Mouse (Mus musculus) left cerebral cortex, postnatal 10 days (tissue): ENCODE measurements around the gene Amer3. TPM values are rescaled to one million over a fixed set of nuclear protein-coding genes. Genes with fewer than 3 reads are reported as not detected.
A peak's percentile ranks its signal among the peaks of the same experiment; 100 is the strongest.
"Not testable (repeated sequence)": the region's sequence is repeated elsewhere in the genome, so short reads cannot be mapped to it uniquely, and the experiment has no call there.

Experiments
- DNase-seq, 2 experiments: peaks; one replicate each; pipeline ENCODE4 v3.0.0; 2021 to 2022; ENCODE audit warnings: low spot score in 2 of 2, mixed read lengths in 1 of 2; ENCODE audit errors: extremely low spot score in 1 of 2
- intact Hi-C: fragments of 180-260 bp; cut with DNase I; formaldehyde crosslinking; loops from one replicate; pipeline ENCODE4 v1.15.1; 2025
- total RNA-seq, 2 experiments: library from RNA; stranded (reverse); gene quantifications; 2 replicates each; pipeline ENCODE4 v1.2.3; 2021

Gene Amer3
- 10 to 100 TPM; 33.8 to 34.6 TPM for total RNA-seq

DNA sequence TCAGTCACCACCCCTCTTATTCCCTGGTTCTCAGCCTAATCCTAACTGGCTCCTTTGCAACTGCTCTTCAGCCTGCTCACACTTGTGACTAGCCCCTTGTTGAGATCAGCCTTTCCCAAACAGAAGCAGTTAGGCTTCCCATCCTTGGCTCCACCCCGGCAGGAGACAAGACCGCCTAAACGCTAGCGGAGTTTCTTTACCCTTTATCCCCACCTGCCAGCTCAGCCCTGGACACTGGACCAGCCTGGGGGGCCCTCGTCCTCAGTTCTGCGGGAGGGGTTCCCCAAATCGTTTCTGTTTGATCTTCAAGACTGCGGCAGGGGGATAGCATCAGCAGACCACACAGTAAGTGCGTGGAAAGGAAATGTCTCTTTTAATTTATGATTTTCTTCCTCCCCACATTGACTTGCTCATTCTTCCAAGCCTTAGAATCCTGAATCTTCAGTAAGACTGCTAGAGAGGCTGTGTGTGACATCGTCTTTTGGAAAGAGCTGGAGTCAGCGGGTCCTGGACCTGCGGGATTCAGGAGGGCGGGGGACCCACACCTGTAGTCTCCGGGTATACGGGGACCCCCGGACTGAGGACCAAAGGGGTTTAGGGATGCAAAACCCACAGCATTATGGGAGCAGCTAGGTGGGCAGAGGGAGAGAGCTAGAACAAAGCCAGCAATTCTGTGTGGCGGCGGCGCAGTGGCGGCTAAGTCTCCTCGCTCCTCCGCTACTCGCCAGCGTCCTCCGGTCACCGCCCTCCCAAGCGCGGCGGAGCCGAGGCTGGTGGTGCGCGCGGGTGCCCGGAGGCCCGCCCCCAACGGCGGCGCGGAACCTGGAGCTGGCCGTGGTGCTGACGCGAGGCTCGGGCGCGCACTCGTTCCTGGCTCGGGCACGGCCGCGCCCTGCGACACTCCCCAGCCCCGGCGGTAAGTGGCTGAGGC, at the start of gene Amer3:
Gene Amer3 (plus strand): TSS at position 807 of the 931 bp plus-strand sequence.
- intact Hi-C loops, result no loop called here

DNA sequence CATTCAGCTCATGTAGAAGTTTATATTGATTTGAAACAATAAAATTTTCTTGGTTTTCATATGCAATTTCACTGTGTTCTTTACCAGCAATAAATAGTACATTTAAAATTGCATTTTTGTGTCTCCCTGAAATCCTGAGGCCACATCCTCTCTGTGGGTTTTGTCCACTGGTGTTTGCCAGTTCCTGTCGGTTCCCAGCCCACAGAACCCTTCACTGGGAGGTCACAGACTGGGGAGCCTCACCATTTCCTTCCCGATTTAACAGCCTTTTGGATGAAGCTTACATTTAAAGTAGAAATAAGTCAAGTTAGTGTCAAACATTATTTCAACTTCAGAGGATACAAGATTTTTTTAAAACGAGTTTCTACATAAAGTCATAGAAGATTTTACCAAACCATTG, 44.9 kb upstream of the Amer3 start:
- DNase-seq, result not testable (repeated sequence)

More for the DNA sequence above, at the start of gene Amer3:
- DNase-seq, result peak; percentile 75 to 89

DNA sequence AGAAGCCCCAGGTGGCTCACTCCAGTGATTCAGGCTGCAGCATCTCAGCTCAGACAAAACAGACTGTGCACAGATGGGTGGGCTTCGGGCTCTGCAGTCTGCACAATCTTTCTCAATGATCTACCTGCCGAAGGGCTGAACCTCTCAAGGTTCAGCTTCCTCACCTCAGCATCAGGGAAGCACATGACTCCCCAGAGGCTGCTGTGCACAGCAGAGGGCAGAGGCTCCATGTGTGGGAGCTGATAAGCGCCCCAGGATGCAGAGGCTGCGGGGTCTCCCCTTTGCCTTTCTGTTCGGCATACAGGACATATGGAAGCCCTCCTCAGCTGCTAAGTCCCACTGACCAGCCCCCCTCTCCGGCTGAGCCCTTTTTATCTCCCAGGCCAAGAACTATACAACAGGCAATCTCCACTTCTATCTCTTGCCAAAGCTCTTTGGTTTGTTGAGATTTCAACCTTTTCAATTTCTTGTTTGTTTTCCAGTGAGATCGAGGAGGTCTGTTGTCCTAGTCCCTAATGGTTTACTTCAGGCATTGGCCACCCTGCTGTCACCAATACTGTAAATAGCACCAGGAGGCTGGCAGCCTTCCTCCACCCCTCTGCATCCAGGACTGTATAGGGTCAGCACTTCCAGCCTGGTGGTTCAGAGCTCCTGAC, 44.3 kb upstream of the Amer3 start, which contains the start of gene Cfc1:
Gene Cfc1 (plus strand): TSS at position 606 of the 656 bp plus-strand sequence.
- DNase-seq, intact Hi-C loops: not testable (repeated sequence)

More for the DNA sequence above, 44.9 kb upstream of the Amer3 start:
- intact Hi-C loops, result not testable (repeated sequence)

DNA sequence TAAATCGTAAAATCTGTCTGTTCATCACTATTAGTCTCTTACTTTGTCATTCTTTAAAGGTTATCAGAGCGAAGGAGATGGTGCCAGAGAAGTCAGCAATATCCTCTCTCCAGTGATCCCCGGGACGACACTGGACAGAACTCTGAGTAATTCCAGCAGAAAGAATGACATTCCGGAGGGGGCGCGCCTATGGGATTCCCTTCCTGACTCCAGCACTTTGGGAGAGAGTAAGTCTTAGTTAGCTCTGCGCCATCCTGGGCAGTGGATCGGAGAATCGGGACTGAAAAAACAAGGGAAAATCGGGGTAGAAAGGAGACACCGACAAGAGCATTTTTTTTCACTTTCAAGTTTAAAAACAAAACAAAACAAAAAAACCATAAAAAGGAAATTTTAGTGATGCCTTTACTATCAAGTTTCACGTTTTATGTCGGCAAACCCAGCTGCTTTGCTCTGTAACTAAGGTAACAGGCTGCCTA, 43.1 kb upstream of the Amer3 start:
- intact Hi-C loops, result no loop called here
- no peak for DNase-seq

DNA sequence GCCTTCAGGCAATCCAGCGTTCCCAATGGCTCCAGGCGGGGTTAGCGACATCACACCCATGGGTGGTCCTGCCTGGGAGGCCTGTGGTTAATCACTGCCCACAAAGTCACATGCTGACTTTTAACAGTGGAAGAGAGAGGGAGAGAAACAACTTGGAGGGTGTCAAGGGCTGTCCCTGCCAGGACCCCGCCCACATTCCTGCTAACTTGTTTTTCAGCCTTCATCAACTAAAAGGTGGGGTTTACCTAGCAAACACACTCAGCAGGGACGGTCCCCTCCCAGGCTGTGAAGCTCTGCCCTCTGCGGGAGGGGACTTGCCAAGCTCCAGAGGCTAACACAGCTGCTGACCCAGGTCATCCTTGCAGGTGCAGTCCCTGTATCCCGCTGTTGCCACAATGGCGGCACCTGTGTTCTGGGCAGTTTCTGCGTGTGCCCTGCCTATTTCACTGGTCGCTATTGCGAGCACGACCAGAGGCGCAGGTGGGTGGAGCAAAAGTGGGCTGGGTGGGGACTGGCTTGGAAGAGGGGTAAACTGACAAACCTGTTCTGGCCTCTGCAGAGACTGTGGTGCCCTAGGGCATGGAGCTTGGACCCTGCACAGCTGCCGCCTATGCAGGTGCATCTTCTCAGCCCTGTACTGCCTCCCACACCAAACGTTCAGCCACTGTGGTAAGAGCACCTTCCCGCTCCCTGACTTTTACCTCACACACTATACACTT, 42.5 kb upstream of the Amer3 start:
- intact Hi-C loops, result no loop called here

DNA sequence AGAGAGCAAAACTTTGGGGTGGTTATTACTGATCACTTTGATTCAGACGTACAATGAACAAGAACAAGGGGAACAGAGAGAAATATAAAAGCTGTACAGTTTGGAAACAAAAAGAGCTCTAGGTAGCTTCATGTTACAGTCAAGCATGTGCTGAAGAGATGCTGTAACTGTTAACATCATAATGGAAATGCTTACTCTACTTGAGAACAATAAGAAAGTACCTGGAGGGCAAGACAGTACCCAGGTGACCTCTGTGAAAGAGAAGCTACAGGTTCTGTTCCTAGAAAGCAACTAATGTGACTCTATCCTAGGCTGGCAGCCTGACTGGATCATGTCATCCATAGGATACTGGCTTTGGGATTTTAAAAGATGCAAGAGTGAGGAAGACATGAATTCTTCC, 32.4 kb upstream of the Amer3 start:
- intact Hi-C loops, result no loop called here
- DNase-seq, result no peak

More for the DNA sequence above, 42.5 kb upstream of the Amer3 start:
- no peak for DNase-seq

DNA sequence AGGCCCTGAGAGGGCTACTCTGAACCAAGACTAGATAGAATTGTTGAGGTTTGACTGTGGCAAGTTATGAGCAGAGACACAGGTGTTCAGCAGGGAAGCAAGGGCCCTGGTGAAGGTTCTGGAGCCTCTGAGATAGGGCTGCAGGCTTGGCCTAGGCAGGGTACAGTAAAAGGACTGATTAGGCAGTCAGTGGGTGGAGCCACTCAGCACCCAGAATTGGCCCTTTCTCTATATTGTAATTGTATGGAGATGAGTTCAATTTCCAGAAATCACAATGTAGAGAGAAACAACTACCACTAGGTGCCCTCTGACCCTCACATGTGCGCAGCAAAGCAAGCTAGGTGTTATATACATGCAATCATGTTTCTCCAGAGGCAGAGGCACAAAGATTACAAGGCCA, 25.8 kb upstream of the Amer3 start:
- DNase-seq, result no peak
- intact Hi-C loops, result loop anchor here (5.0 kb wide), 1 partner anchor 51 kb away; no protein-coding TSS in a partner anchor

DNA sequence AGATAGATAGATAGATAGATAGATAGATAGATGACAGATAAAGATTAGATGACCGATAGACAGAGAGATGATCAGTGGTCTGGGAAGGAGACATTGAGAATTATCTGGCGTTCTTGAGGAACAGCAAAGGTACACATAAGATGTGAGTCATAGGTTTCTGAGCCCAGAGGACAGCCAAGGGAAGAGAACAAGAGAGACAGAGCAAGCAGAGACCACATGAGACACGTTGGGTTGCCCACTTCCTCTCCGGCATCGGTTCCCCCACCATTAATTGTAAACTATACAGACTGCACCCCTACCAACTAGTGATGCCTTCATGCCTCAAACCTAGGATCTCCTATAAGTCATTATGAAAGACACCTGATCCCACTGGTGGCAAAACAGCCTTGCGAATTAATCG, 25.2 kb upstream of the Amer3 start:
- DNase-seq, result no peak
- intact Hi-C loops, result loop anchor here (5.0 kb wide), 1 partner anchor 52 kb away; no protein-coding TSS in a partner anchor

DNA sequence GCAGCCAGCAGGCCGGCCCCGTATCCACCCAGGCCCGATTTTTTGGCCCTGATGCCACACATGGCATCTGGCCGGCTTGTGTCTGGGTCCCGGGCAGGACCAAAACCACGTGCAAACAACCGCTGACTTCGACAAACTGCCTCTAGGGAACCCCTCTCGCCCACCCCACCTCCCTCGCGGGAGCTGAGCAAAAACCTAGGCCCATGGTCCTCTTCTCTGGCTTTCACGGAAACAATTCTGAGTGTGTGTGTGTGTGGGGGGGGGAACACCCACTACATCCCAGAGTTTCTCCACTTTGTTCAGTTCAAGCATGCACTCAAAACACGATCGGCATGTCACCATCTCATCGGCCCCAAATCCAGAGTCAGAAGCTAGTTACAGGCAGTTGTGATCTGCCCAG, 18.6 kb upstream of the Amer3 start, which contains the start of gene Prss40:
Gene Prss40 (minus strand): TSS at position 101 of the 400 bp plus-strand sequence.
- DNase-seq, result no peak
- intact Hi-C loops, result no loop called here

DNA sequence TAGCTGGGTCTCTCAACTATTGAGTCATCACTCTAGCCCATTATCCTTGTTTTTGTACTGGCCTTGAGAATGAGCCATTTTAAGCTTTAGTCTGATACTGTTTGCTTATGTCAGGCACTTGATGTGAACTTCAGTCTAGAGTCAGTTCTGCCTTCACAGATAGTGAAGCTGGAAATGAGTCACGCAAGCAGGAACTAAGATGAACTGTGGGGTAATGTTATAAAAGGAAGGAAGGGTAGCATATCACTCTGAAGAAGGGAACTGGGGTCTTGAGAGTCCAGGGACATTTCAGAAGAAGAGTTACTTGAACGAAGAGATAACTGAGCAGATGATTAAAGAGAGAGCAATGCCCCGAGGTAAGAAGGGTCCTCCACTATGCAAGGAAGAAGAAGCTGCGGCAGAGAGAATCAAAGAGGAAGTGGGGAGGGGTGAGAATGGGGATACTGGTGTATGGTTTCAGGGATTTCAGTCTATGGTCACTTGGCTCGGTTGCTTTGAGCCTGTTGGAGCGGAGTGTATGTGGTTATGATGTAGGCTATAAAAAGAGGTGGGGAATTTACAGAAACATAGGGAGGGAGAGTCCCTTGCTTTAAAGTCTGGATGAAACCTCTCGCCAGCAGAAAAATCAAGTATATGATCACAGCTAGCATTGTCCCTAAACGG, 14.9 kb upstream of the Amer3 start:
- intact Hi-C loops, result no loop called here
- DNase-seq, result no peak

DNA sequence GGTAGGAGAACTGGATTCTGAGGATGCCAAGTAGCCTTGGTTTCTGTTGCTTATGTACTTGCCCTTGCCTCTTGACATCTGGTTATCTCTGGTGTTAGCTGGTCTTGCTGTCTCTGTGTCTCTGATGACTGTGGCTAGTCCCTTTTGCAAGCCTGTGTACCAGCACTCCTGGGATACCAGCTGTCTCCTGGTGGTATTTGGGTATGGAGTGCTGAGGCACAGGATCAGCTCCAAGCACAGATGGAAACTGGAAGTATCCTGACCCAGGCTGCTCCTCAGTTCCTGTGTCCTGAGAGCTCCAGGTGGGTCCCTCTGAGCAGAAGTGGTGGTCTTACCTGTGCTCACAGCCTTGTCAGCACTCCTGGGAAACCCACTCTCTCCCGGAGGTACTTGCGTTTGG, 11.3 kb upstream of the Amer3 start:
- intact Hi-C loops, result no loop called here
- no peak for DNase-seq

DNA sequence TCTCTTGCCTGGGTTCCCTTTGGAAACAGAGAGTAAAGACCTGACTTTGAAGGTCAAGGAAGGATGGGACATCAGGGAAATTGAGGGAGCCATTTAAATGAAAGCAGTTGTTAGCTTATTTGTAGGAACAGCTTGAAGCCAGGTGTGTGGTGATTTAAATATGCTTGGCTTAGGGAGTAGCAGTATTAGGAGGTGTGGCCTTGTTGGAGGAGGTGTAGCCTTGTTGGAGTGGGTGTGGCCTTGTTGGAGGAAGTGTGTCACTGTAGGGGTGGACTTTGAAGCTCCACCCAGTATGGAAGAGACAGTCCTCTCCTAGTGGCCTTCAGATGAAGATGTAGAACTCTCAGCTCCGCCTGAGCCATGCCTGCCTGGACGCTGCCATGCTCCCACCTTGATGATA, 9.6 kb upstream of the Amer3 start:
- intact Hi-C loops, result no loop called here

DNA sequence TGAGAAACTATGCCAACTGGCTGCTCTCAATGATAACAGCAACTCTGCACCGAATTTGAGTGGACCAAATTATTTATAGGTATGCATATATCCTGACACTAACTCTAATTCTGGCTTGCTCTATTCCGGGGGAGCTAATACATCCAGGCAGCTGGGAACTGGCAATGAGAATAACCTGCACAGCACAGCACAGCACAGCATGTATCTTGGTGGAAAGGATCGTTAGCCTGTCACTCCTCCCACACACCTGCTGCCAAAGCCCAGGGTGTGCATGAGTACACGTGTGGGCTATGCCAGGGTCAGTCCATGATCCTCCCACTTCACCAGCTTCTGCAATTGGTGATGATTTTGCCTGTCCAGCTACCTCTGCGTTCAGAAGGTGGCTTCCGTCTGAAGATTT, 8.0 kb upstream of the Amer3 start:
- intact Hi-C loops, result no loop called here
- no peak for DNase-seq

More for the DNA sequence above, 9.6 kb upstream of the Amer3 start:
- no peak for DNase-seq

DNA sequence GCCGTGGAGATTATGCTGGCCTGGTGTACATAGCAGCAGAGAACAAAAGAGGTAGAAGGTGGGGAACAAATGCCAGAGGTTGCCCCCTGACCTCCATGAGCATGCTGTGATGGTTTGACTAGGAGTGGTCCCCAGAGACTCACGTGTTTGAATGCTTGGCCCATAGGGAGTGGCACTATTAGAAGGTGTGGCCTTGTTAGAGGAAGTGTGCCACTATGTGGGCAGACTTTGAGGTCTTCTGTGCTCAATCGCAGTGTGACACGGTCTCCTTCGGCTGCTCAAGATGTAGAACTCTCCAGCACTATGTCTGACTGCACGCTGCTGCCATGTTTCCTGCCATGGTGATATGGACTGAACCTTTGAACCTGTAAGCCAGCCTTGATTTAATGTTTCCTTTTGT, 6.2 kb upstream of the Amer3 start:
- intact Hi-C loops, result no loop called here
- no peak for DNase-seq

DNA sequence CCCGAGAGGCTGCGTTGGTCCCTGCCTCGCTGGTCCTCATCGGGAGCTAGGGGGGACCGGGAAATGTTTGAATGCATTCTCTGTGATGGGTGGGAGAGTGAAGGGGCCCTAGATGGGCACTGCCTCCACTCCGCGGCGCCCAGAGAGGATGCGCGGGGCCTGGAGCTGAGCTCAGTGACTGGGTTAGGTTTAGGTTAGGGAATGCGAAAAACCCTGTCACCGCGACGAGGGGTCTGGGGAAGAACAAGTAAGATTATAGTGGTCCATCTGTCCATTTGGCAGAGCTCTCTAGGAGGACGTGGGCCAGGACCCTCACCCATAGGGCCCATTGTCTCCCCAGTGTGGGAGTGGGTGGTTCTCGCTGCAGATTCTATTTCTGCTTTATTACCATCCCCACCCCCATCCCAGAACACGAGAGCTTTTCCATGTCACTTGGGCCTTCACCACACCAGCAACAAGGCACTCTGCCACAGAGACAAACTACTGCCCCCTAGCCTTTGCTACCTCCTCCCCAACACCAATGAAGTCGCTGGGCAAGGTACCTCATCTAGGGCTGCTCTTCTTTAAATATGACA, 412 bp downstream of the Amer3 start:
- intact Hi-C loops, result loop anchor here (10.0 kb wide), 1 partner anchor 115 kb away; no protein-coding TSS in a partner anchor
- DNase-seq, result no peak

DNA sequence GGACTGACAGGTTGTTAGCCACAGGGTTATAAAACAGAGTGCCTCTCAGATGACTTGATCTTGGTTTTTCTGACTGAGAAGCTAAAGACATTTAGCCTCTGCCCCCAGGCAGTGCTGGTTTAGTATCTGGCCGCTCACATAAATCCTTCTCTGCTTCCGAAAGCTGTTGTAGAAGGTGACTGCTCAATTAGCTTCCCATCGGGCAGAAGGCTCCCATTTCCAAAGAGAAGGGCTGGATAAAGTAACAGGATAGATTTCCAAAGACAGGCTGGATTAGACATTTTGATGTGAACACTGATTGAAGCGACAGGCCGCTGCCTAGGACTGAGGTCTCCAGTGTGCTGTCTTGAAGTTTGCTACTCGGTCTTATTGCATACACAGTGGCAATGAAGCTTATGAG, 2.8 kb downstream of the Amer3 start:
- DNase-seq, result no peak
- intact Hi-C loops, result loop anchor here (10.0 kb wide), 1 partner anchor 117 kb away; no protein-coding TSS in a partner anchor

DNA sequence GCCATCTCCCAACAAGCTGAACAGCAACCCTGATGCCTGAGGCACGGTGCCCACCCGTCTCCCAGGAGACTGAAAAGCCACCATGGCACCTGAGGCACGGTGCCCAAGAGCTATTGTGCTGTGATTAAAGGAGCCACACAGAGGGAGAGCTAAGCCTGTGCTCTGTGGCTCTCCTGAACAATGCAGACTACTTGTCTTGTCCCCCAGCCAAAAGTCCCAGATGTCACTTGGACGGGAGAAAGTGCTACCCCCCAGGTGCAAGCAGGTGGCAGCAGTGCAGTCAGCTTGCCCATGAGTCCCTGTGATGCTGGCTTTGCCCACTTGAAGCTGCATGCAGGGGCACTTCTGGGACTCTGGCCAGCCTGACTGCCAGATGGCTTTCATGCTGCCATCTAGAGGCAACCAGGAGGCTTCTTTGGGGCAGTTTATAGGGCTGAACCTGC, 4.4 kb downstream of the Amer3 start:
- intact Hi-C loops, result loop anchor here (10.0 kb wide), 1 partner anchor 119 kb away; no protein-coding TSS in a partner anchor
- peak; percentile 65 to 79 for DNase-seq

DNA sequence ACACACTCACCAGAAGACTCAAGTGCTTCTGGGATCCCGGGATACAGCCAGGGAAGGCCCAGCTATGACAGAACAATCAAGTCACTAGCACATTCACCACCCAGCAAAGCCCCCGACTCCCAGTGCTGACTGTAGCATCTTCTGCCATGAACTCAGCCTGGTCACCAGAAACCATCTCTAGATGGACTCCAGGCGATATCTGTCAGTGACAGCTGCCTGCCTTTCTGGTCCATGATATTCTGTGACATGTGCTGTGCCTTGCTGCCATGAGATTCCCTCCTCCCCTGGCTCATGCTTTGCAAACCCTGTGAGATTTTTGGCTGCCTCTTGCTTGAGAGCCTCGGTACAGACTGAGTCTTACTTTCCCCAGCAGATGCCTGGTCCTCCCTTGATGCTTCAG, 5.3 kb downstream of the Amer3 start:
- intact Hi-C loops, result loop anchor here (10.0 kb wide), 1 partner anchor 120 kb away; no protein-coding TSS in a partner anchor
- DNase-seq, result no peak
